Mouse (Mus musculus) gonadal fat pad, adult 2 months (tissue): ENCODE data around the gene Commd6. TPM values are rescaled to one million over a fixed set of nuclear protein-coding genes. Genes with fewer than 3 reads are reported as not detected.
A peak's percentile ranks its signal among the peaks of the same experiment; 100 is the strongest.

Source experiments
- DNase-seq: peaks from one replicate; pipeline ENCODE4 v3.0.0-alpha.2; 2012; ENCODE audit warnings: low read depth
- polyA plus RNA-seq: library from polyadenylated mRNA; depleted of rRNA; stranded (reverse); fragments of >200 nt; gene quantifications from 2 replicates; pipeline ENCODE4 v1.2.3, GENCODE M21; 2012; rRNA removed

The Commd6 gene
- polyA plus RNA-seq, result 25.8 and 32.7 TPM in 2 replicates

- peak; percentile 73 for DNase-seq
Measured at GRCm38 (mm10) chr14:101640153-101640843, at the start of gene Commd6. Gene Commd6, minus strand, starts transcription at chr14:101640686.

DNA sequence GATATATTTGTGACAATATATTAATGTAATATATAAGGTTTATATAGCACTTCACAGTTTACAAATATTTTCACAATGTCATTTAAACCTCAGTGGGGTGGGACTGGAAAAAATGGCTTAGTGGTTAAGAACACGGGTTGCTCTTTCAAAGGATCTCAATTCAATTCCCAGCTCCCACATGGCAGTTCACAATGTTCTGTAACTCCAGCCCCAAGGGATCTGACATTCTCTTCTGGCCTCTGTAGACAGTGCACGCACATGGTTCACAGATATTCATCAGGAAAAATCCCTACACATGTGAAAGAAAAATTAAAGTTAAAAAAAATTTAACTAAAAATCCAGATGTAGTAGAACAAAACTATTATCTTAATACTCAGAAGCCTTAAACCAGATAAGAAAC lies 47.9 kb upstream of the Commd6 start:
- DNase-seq, result no peak

GRCm38 (mm10) chr14:101687696-101688095 lies 47.2 kb upstream of the Commd6 start:
- no peak for DNase-seq

DNA sequence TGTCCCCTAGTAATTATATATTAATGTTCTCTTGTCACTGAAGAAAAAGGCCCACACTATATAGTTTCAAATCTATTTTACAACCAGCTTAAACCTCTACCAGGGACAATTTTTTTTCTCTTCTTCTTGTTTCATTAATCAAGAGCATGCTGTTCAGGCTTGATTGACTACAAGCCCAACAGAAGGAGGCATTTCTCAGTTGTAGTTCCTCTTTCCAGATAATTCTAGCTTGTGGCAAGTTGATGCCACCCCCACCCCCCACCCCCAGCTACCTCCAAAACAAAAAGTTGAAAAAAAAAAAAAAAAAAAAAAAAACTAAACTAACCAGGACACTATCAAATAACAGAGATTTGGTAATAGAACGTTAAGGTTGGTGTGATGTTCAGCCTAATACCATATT lies 31.7 kb upstream of the Commd6 start:
- DNase-seq, result no peak

- DNase-seq, result no peak
Measured at GRCm38 (mm10) chr14:101668626-101669025, 28.1 kb upstream of the Commd6 start.

GRCm38 (mm10) chr14:101666536-101666935 lies 26.1 kb upstream of the Commd6 start:
- DNase-seq, result no peak

GRCm38 (mm10) chr14:101666056-101666455 lies 25.6 kb upstream of the Commd6 start:
- DNase-seq, result no peak

DNA sequence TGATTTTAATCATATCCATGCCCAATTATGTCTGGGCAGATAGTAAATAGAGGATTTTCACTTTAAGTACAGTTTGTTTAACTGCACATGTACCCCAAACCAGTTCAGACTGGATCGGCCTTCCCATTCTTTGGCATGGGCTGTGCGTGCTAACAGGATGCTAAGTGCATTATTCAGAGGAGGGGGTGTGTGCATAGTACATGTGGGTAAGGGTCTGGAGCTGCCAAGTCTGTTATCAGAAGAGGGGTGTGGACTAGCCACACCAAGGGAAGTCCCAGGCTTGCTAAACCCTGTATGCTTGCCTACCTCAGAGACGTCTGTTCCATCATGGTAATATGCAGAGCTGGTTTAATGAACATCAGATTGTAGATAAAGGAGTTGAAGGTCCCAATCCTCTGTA lies 23.8 kb upstream of the Commd6 start:
- no peak for DNase-seq

GRCm38 (mm10) chr14:101661654-101662412 lies 21.3 kb upstream of the Commd6 start:
- DNase-seq, result no peak

DNA sequence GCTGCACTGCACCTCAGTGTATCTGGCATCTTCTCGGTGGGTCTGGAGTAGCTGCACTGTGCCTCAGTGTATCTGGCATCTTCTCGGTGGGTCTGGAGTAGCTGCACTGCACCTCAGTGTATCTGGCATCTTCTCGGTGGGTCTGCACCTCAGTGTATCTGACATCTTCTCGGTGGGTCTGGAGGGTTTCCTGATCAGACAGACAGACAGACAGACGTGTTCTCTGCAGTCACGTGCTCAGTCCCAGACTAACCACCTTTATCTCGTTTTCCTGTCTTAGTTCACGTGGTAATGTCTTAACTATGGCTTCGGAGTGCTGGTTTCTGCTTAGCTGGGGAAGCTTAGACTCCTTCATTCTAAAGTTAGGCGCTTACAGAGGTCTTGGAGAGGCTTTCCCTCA lies 15.8 kb upstream of the Commd6 start:
- DNase-seq, result no peak

GRCm38 (mm10) chr14:101654526-101654909 lies 14.0 kb upstream of the Commd6 start:
- no peak for DNase-seq

- peak; percentile 49 for DNase-seq
Measured at GRCm38 (mm10) chr14:101653581-101654525, 13.4 kb upstream of the Commd6 start, which contains the start of gene Uchl3. Gene Uchl3, plus strand, starts transcription at chr14:101653967.

- peak; percentile 38 for DNase-seq
Measured at GRCm38 (mm10) chr14:101652571-101652970, 12.1 kb upstream of the Commd6 start.

DNA sequence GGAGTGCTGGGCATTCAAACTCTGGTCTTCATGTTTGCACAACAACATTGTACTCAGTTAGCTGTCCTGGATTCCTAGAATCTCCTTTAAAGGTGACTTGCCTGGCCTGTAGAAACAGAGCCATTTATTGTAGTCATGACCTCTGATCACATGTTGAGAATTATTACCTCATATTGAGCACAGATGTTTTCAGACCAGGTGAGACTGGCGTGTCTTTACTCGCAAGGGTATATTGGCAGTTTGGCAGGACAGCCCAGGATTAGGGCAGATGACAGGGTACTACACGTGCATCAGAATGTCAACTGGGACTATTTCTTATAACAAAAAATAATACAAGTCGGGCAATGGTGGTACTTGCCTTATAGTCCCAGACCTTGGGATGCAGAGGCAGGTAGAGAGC lies 10.1 kb upstream of the Commd6 start:
- peak; percentile 62 for DNase-seq

DNA sequence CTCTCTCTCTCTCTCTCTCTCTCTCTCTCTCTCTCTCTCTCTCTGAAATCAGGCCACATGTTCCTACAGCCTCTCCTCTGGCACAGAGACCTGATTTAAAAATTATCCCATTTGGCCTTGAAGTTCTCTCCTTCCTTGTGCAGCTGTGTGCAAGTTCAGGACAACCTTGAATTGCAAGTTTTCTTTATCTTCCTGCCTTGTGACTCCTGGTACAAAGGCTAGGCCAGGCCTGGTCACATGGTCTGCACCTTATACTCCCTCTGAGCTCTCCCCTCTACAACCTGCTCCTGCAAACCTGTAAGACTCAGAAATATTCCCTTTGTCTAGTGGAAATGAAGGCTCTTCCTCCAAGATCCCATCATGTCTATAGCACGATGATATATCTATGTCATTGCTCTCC lies 4.5 kb upstream of the Commd6 start:
- no peak for DNase-seq

DNA sequence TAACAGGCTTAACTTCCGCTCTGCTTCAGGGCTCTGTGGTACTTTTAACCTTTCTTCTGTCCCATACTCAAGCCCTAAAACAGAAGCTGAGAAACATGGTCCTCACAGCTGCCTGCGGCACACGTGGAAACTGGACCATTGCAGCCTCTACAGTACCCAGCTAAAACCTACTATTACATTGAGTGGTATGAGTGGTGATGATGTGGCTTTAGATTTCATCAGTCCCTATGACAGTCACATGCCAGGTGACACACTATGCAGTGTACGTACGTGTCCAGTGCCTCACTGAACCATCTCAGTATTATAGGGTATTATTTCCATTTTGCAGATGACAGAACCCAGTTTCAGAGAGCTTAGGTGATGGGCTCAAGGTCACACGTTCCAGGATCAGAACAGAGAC lies 3.1 kb downstream of the Commd6 start:
- no peak for DNase-seq

- no peak for DNase-seq
Measured at GRCm38 (mm10) chr14:101635765-101636164, 4.7 kb downstream of the Commd6 start.

DNA sequence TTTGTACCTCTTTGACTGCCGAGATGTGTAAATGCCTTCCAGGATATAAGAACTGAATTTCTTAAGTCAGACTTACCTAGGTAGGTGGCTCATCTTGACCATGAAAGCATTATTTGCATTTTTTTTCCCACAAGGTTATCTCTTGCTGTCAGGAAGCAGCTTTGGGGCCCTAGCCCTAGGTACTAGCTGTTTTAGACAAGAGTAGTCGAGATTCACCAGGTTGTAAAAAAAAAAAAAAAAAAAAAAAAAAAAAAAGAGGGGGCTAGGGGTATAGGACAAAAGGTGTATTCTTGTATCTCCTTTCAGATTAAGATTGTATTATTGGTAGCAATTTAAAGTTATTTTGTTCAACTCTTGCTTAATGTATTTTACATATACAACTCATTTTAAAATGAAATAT lies 9.9 kb downstream of the Commd6 start:
- no peak for DNase-seq

GRCm38 (mm10) chr14:101617680-101618079 lies 22.8 kb downstream of the Commd6 start:
- DNase-seq, result no peak

DNA sequence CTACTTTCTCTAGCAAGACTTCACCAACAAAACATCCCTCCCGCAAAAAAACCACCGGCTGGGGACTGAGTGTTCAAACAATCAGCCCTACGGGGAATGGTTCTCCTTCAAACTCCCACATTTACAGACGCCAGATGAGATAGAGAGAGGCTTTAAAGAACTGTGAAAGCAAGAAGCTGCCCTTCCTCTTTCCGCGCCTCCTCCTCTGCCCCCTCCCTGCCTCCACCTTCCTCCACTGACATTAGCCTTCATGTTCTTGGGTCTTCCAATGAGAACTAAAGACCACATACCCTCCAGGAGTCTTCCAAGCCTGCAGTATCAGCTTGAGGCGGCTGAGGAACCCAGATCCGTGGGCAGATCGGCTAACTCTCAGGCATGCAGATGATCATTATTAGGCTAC lies 24.3 kb downstream of the Commd6 start:
- DNase-seq, result no peak

GRCm38 (mm10) chr14:101613206-101613605 lies 27.3 kb downstream of the Commd6 start:
- no peak for DNase-seq

GRCm38 (mm10) chr14:101610701-101611100 lies 29.8 kb downstream of the Commd6 start:
- DNase-seq, result no peak
